Mouse (Mus musculus) bone marrow, adult 2 months (tissue): ENCODE measurements around the gene Pinlyp.

Experiments
- CTCF ChIP-seq: fragments of 200-500 bp; IDR thresholded peaks from 2 replicates; pipeline ENCODE4 v1.5.1; 2011; ENCODE audit warnings: low read length, control low read depth; ENCODE audit not compliant: control insufficient read depth, insufficient read depth
- POLR2A ChIP-seq: fragments of 200-500 bp; IDR thresholded peaks from 2 replicates; pipeline ENCODE4 v1.6.1; 2011; ENCODE audit warnings: low read depth, mild to moderate bottlenecking, control low read depth, low read length, borderline replicate concordance; ENCODE audit not compliant: control insufficient read depth

DNA sequence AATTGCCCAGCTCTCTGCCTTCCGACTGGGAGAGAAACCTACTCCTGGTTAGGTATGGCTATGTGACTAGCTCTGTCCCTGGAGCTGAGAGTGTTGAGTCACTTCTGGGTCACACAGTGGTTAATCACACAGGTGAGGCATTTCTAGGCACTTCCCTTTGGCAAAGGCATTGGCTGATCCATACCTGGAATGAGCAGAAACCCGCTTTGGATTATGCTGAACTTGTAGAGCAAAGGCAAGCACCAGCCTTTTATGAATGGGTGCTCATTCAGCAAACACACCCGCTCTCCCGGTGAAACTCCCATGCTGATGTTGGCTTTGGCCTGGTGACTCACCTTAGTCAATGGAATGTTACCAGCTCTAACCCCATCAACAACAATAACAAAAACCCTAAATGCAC is 6.2 kb downstream of the Pinlyp start:
- no peak for TF ChIP-seq CTCF
- no peak for TF ChIP-seq POLR2A
